Mouse (Mus musculus) forebrain, postnatal 0 days (tissue): Measurements from ENCODE around the gene Caml. TPM values are rescaled to one million over a fixed set of nuclear protein-coding genes. Genes with fewer than 3 reads are reported as not detected.
A peak's percentile ranks its signal among the peaks of the same experiment; 100 is the strongest.

Experiments used
- ATAC-seq: fragments of 200-750 bp; cut with Nextera tagmentation; 2 replicates; pipeline ENCODE4 v1.8.0; 2017; ENCODE audit warnings: mild to moderate bottlenecking, moderate library complexity
- DNase-seq: peaks from one replicate; pipeline ENCODE4 v3.0.0-alpha.2; 2015
- H3K27ac ChIP-seq: fragments of 300-500 bp; sonication (generic); 2 replicates; pipeline ENCODE4 v1.5.1; 2014; ENCODE audit warnings: low read depth, mild to moderate bottlenecking, antibody characterized with exemption, low read length, moderate library complexity, mixed read lengths
- H3K27me3 ChIP-seq: fragments of 300-500 bp; sonication (generic); 2 replicates; pipeline ENCODE4 v1.6.1; 2014; ENCODE audit warnings: mild to moderate bottlenecking, low read length, mixed read lengths; ENCODE audit not compliant: insufficient read depth
- H3K36me3 ChIP-seq: fragments of 300-500 bp; sonication (generic); 2 replicates; pipeline ENCODE4 v1.6.1; 2014; ENCODE audit warnings: mild to moderate bottlenecking, moderate library complexity; ENCODE audit not compliant: insufficient read depth
- H3K4me1 ChIP-seq: fragments of 300-500 bp; sonication (generic); 2 replicates; pipeline ENCODE4 v1.6.1; 2014; ENCODE audit warnings: antibody characterized with exemption; ENCODE audit not compliant: insufficient read depth
- H3K4me2 ChIP-seq: fragments of 300-500 bp; sonication (generic); 2 replicates; pipeline ENCODE4 v1.6.1; 2014; ENCODE audit warnings: low read depth, mild to moderate bottlenecking, moderate library complexity
- H3K4me3 ChIP-seq: fragments of 300-500 bp; sonication (generic); 2 replicates; pipeline ENCODE4 v1.5.1; 2014; ENCODE audit warnings: low read depth, low read length, mixed read lengths
- H3K9ac ChIP-seq: fragments of 300-500 bp; sonication (generic); 2 replicates; pipeline ENCODE4 v1.6.1; 2014; ENCODE audit warnings: mild to moderate bottlenecking
- H3K9me3 ChIP-seq: fragments of 300-500 bp; sonication (generic); 2 replicates; pipeline ENCODE4 v1.6.1; 2016; ENCODE audit warnings: low read length
- CTCF ChIP-seq: sonication (generic); IDR thresholded peaks from 2 replicates; pipeline ENCODE4 v1.5.1; 2016; ENCODE audit warnings: antibody characterized with exemption, control low read depth, low read depth
- WGBS: fragments of 180-500 bp; shearing (Covaris S2); extraction: QIAGEN DNeasy Blood & Tissue Kit; methylation state at CpG from one replicate; pipeline ENCODE4 v1.1.7; 2014; 5-methylcytosine and 5-hydroxymethylcytosine counted together
- polyA plus RNA-seq: library from polyadenylated mRNA; unstranded; fragments of >200 nt; fragmentation: Nextera tagmentation; extraction: Ambion mirVana; gene quantifications from 2 replicates; pipeline ENCODE4 v1.2.1, GENCODE M21; 2015
- total RNA-seq: library from RNA; depleted of rRNA; stranded (reverse); fragments of >200 nt; gene quantifications from 2 replicates; pipeline ENCODE4 v1.2.3, GENCODE M21; 2014

Gene Caml
- total and polyA plus RNA-seq, 2 experiments from 2014 or later, result 87.8 to 121 TPM

DNA sequence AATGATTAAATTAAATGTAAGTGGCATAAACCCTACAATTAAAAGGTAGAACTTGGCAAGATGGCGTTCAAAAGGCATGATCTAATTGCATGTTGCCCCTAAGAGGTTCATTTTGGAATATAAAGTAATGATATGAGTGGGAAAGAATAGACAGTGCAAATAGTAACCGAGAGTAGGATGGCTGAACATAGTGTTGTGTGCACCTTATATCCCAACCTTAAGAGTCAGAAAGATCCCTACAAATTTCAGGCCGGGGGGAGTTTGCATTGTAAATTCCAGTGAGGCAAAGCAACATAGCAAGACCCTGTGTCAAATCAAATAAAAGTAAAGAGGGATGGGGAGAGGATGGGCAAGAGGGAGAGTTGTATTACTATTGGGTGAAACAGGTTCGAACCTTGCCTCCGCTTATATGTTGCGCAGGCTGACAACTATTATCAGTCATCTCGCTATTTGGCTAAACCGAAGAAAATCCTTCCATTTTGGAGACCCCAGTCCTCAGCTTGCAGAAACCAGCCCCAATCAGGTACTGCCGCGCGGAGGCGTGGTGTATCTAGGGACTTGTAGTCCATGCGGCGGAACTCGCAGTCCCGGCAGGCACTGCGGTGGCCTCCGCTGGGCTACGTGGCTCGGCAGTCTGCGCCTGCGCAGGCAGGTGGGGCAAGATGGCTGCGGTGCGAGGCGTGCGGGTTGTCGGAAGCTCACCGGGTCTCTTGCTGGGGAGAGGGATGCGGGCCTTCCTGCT lies 30.1 kb upstream of the Caml start:
- Histone ChIP-seq H3K9me3 (no peaks in the 10 kb centered on the region), H3K27ac (peak overlapping the region; percentile 91), H3K4me1 (peaks cover 3% of the 10 kb centered on the region; the same call in 1 of the 2 replicates), H3K36me3 (peaks cover 31% of the 10 kb centered on the region), H3K9ac (peak overlapping the region; percentile 80), H3K4me2 (peak overlapping the region; percentile 75), H3K27me3 (no peaks in the 10 kb centered on the region), H3K4me3 (peak overlapping the region; percentile 80)
- peak; percentile 28 for TF ChIP-seq CTCF
- peak; percentile 100 for ATAC-seq
- peak; percentile 99 for DNase-seq
- WGBS, result 4% methylated on average over 29 of the region's 29 CpGs

DNA sequence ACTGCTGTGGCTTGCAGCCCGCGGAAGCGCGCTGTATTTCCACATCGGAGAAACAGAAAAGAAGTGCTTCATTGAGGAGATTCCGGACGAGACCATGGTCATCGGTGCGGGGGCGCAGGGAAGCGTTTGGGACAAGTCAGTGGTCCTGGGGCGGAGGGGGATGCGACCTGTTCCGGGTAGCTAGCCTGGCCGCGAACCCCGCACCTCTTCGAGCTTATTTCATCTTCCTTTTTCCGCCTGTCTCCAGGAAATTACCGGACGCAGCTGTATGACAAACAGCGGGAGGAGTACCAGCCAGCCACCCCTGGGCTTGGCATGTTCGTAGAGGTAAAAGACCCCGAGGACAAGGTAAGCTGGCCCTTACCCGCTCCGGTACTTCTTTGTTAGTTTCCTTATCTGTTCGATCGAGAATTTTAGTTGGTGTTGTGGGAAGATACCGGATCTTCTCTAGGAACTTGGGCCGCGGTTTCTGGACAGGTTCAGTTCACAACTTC lies 29.5 kb upstream of the Caml start:
- H3K27ac ChIP-seq, result peak overlapping the region; percentile 79
- H3K27me3 ChIP-seq, result no peaks in the 10 kb centered on the region
- H3K4me1 ChIP-seq, result peaks cover 3% of the 10 kb centered on the region; the same call in 1 of the 2 replicates
- no peak for TF ChIP-seq CTCF
- H3K4me3 ChIP-seq, result peak overlapping the region; percentile 80
- peaks cover 35% of the 10 kb centered on the region for H3K36me3 ChIP-seq
- peak overlapping the region; percentile 80 for H3K9ac ChIP-seq
- peak overlapping the region; percentile 75 for H3K4me2 ChIP-seq
- ATAC-seq (peak; percentile 38), DNase-seq (no peak)
- 1% methylated on average over 31 of the region's 31 CpGs for WGBS
- no peaks in the 10 kb centered on the region for H3K9me3 ChIP-seq

DNA sequence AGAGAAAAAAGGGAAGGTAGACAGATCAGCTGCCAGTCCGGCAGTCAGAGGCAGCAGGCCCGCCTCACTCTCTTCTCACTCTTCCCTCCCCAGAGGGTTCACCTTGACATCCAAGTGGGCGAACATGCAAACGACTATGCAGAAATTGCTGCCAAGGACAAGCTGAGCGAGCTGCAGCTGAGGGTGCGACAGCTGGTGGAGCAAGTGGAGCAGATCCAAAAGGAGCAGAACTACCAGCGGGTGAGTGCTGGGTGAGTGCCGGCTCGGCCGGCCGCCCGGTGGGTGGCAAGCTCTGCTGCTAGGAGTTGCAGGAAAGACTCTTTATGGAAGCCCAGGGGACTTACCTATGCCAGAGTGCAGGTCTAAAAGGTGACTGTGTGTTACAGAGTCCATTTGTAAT lies 27.4 kb upstream of the Caml start:
- peaks cover 37% of the 10 kb centered on the region for H3K36me3 ChIP-seq
- H3K27ac ChIP-seq, result no peak overlapping the region
- no peaks in the 10 kb centered on the region for H3K27me3 ChIP-seq
- no peak overlapping the region for H3K4me3 ChIP-seq
- no peak for DNase-seq
- H3K4me2 ChIP-seq, result no peak overlapping the region
- no peaks in the 10 kb centered on the region for H3K9me3 ChIP-seq
- TF ChIP-seq CTCF, result no peak
- H3K9ac ChIP-seq, result no peak overlapping the region
- H3K4me1 ChIP-seq, result peaks cover 3% of the 10 kb centered on the region; the same call in 1 of the 2 replicates
- ATAC-seq, result no peak
- 74% methylated on average over 12 of the region's 12 CpGs for WGBS

DNA sequence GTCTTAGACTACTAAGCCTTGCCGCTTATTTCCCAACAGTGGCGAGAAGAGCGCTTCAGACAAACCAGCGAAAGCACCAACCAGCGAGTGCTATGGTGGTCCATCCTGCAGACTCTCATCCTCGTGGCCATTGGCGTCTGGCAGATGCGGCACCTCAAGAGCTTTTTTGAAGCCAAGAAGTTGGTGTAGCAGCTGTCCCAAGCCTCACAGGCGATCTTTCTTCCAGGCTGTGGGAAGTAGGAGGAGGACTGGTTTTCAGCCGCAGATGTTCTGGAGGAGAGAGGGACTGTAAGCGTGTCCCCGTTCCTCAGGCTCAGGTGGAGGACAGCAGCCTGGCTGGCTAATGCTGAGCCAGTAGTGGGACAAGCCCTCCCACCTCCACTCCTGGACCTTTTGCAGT lies 26.0 kb upstream of the Caml start:
- DNase-seq (no peak), ATAC-seq (no peak)
- no peak overlapping the region for H3K27ac ChIP-seq
- H3K4me2 ChIP-seq, result no peak overlapping the region
- TF ChIP-seq CTCF, result no peak
- no peak overlapping the region for H3K4me3 ChIP-seq
- H3K36me3 ChIP-seq, result peaks cover 37% of the 10 kb centered on the region
- peaks cover 9% of the 10 kb centered on the region; the same call in 1 of the 2 replicates for H3K4me1 ChIP-seq
- H3K9me3 ChIP-seq, result no peaks in the 10 kb centered on the region
- WGBS, result 96% methylated on average over 12 of the region's 12 CpGs
- H3K27me3 ChIP-seq, result no peaks in the 10 kb centered on the region
- H3K9ac ChIP-seq, result no peak overlapping the region

DNA sequence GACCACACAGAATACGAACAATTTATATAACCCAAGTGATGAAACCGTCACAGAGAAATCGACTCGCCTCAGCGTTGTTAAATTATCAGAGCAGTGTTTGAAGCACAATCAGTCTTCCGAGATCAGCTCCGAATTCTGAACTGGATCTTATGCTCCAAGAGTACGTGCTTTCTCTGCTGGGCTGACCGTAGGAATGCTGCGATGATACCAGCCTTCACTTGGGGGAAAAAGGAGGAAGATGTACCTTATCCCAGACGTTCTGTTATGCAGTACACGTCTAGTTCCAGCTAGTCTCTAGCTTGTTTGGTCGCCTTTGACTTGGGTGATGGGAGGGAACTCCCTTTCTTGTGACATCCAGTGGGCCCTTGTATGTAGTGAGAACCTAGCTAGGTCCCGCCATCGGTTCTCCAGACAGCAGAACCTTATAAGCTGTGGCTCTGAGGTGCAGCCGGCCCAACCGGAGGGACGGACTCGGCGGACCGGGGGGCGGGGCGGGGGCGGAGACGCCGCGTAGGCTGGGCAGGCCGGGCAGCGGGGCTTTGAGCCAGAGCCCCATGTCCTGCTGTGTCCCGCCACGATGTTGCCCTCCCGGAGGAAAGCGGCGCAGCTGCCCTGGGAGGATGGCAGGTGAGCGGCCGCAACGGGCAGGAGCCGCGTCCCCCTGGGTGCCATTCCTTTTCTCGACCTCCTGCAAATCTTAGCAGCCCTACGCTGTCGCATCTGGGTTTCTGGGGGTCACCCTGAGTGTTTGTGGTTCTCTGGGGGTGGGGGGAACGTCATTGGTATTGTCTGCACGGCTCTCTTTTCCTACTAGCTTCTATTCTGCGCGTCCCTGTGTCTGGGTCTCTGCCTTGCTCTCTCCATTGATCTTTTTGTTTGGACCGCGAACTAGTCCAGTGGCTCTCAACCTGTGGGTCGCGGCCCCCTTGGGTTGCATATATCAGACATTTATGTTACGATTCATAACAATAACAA lies 23.0 kb upstream of the Caml start, which contains the start of gene B4galt7:
B4galt7 (plus strand) TSS at position 331 of the 975 bp plus-strand sequence.
- 8% methylated on average over 49 of the region's 51 CpGs for WGBS
- TF ChIP-seq CTCF, result no peak
- Histone ChIP-seq H3K4me3 (peak within 1 kb of the TSS; percentile 91), H3K27me3 (no peaks in the 10 kb centered on the region), H3K27ac (peak within 1 kb of the TSS; percentile 81), H3K9ac (peak within 1 kb of the TSS; percentile 85), H3K4me2 (peak within 1 kb of the TSS; percentile 73), H3K9me3 (no peaks in the 10 kb centered on the region), H3K4me1 (peaks cover 6% of the 10 kb centered on the region; the same call in 1 of the 2 replicates), H3K36me3 (peaks cover 43% of the 10 kb centered on the region)
- DNase-seq, result peak; percentile 81
- ATAC-seq, result peak; percentile 91

DNA sequence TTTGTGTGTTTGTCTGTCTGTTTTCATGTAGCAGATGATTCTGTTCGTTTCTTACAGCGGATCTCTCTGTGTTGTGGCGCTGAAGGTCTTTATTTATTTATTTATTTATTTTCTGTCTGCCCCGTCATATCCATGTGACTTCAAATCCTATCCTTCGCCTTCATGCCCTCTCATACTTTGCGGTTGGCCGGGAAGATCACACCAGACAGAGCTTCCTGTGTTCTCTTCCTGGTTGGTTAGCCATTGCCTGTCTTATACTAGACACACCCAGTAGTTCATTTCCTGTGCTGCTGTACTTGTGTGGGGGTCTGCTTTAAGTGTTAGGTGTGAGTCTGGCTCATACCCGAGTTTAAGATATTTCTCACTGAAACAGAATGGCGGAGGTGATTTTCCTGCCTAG lies 22.1 kb upstream of the Caml start:
- Histone ChIP-seq H3K27ac (peak overlapping the region; percentile 81), H3K36me3 (peaks cover 36% of the 10 kb centered on the region), H3K9me3 (no peaks in the 10 kb centered on the region), H3K4me1 (peaks cover 6% of the 10 kb centered on the region; the same call in 1 of the 2 replicates), H3K9ac (peak overlapping the region; percentile 85), H3K4me3 (peak overlapping the region; percentile 91), H3K4me2 (peak overlapping the region; percentile 73), H3K27me3 (no peaks in the 10 kb centered on the region)
- WGBS, result 18% methylated on average over 9 of the region's 9 CpGs
- DNase-seq, result peak; percentile 45
- TF ChIP-seq CTCF, result no peak
- ATAC-seq, result peak; percentile 64
